Mouse (Mus musculus) stomach, embryonic 14.5 days (tissue): Measurements from ENCODE around the gene Tgtp2. TPM values are rescaled to one million over a fixed set of nuclear protein-coding genes. Genes with fewer than 3 reads are reported as not detected.
"Not testable (repeated sequence)": the region's sequence is repeated elsewhere in the genome, so short reads cannot be mapped to it uniquely, and the experiment has no call there.

Experiments used
- ATAC-seq: fragments of 200-750 bp; cut with Nextera tagmentation; 2 replicates; pipeline ENCODE4 v1.8.0; 2017; ENCODE audit warnings: low read depth, moderate TSS enrichment; ENCODE audit not compliant: insufficient number of reproducible peaks, insufficient read depth, low FRiP score
- H3K27ac ChIP-seq: fragments of 300-500 bp; sonication (generic); 2 replicates; pipeline ENCODE4 v1.5.1; 2014; ENCODE audit warnings: mild to moderate bottlenecking, low read length, moderate library complexity, mixed read lengths
- H3K27me3 ChIP-seq: fragments of 300-500 bp; sonication (generic); 2 replicates; pipeline ENCODE4 v1.6.1; 2014; ENCODE audit warnings: low read length, control low read depth, mixed read lengths; ENCODE audit not compliant: control insufficient read depth, insufficient read depth
- H3K36me3 ChIP-seq: fragments of 300-500 bp; sonication (generic); 2 replicates; pipeline ENCODE4 v1.6.1; 2014; ENCODE audit warnings: mild to moderate bottlenecking, control low read depth, low read length, moderate library complexity, mixed read lengths; ENCODE audit not compliant: control insufficient read depth, insufficient read depth
- H3K4me1 ChIP-seq: fragments of 300-500 bp; sonication (generic); 2 replicates; pipeline ENCODE4 v1.6.1; 2014; ENCODE audit warnings: low read length, control low read depth, mixed read lengths; ENCODE audit not compliant: control insufficient read depth, insufficient read depth
- H3K4me2 ChIP-seq: fragments of 300-500 bp; sonication (generic); replicated peaks from 2 replicates; pipeline ENCODE4 v1.6.1; 2014; ENCODE audit warnings: low read depth, low read length, control low read depth
- H3K4me3 ChIP-seq: fragments of 300-500 bp; sonication (generic); 2 replicates; pipeline ENCODE4 v1.5.1; 2014; ENCODE audit warnings: low read depth, low read length, control low read depth
- H3K9ac ChIP-seq: fragments of 300-500 bp; sonication (generic); replicated peaks from 2 replicates; pipeline ENCODE4 v1.6.1; 2014; ENCODE audit warnings: low read depth, mild to moderate bottlenecking, control low read depth, low read length, moderate library complexity, mixed read lengths
- H3K9me3 ChIP-seq: fragments of 300-500 bp; sonication (generic); 2 replicates; pipeline ENCODE4 v1.6.1; 2016; ENCODE audit warnings: low read depth, low read length, control low read depth; ENCODE audit not compliant: control insufficient read depth
- WGBS: fragments of 180-500 bp; shearing (Covaris S2); extraction: QIAGEN DNeasy Blood & Tissue Kit; methylation state at CpG from one replicate; pipeline ENCODE4 v1.1.7; 2014; 5-methylcytosine and 5-hydroxymethylcytosine counted together
- polyA plus RNA-seq: library from polyadenylated mRNA; unstranded; fragments of >200 nt; fragmentation: Nextera tagmentation; extraction: Ambion mirVana; gene quantifications from 2 replicates; pipeline ENCODE4 v1.2.1, GENCODE M21; 2014

Gene Tgtp2
- polyA plus RNA-seq: 0.10 TPM in 1 of 2 replicates, not detected in the other

DNA sequence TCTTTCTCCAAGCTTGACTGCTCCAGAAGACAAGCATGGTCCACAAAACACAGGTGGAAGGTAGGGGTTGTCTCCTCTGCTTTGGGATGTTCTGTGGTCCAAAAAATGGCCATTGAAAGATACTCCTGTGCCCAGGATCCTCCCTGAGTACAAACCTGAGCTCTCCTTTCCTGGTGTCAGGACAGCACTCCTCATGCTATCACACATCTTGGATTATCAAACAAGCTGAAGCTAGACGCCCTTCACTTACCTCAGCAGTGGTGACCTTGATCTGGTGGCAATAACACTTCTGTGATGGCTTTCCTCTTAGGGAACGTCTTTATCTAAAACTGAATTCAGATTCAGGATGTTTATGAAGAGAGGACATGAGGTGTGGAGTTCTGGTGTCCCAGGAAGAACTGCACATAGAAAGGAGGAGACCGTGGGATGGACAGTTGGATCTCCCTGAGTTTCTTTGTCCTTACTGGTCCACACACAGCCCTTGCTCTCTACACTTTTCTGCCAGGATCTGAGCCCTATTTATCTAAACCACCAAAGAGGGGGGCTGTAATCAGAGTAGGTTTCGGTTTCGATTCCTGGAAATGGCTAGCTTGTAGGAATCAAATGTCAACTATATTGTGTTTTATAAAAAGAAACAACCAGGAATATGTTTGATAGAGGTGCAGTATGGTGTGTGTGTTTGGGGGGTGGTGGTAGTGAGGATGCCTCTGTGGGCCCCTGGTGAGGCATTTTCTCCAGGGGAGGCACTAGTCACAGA, at the start of gene Tgtp2:
TSS of gene Tgtp2 (minus strand) at position 494 of the 757 bp plus-strand sequence.
- 74% methylated on average over 5 of the region's 5 CpGs for WGBS

DNA sequence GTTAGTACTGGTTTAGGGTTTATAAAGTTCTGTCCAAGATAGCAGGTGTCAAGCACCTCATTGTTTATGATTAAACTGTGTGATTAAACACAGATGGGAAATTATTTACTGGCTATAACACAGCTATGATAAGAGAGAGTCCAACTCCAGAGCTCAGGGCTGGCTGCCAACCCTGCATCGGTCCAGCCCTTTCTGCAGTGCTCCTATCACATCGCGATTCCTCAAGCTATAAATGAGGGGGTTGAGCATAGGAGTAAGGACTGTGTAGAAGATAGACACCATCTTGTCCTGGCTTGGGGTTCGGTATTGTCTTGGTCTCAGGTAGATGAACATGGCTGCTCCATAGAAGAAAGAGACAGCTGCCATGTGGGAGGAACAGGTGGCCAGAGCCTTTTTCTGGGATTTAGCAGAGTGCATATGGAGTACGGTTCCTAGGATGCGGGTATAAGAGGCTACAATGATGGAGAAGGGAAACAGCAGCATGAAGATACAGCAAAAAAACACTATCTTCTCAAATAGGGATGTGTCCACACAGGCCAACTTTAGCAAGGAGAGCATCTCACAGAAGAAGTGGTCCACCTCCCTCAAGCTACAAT, 48.7 kb upstream of the Tgtp2 start:
- 0 out of 2 replicates have a peak, but pooled peaks cover 3% of the 10 kb centered on the region for H3K4me1 ChIP-seq
- H3K9ac ChIP-seq: no peak overlapping the region
- no peak overlapping the region for H3K4me3 ChIP-seq
- no peaks in the 10 kb centered on the region for H3K27me3 ChIP-seq
- WGBS: 63% methylated on average over 6 of the region's 6 CpGs
- H3K4me2 ChIP-seq: no peak overlapping the region
- H3K9me3 ChIP-seq: no peaks in the 10 kb centered on the region
- H3K36me3 ChIP-seq: no peaks in the 10 kb centered on the region
- no peak for ATAC-seq
- no peak overlapping the region for H3K27ac ChIP-seq

More for the DNA sequence above, at the start of gene Tgtp2:
- not testable (repeated sequence) for H3K27me3 ChIP-seq, H3K9ac ChIP-seq, H3K36me3 ChIP-seq, H3K4me3 ChIP-seq, H3K9me3 ChIP-seq, ATAC-seq, H3K4me2 ChIP-seq, H3K27ac ChIP-seq, H3K4me1 ChIP-seq

DNA sequence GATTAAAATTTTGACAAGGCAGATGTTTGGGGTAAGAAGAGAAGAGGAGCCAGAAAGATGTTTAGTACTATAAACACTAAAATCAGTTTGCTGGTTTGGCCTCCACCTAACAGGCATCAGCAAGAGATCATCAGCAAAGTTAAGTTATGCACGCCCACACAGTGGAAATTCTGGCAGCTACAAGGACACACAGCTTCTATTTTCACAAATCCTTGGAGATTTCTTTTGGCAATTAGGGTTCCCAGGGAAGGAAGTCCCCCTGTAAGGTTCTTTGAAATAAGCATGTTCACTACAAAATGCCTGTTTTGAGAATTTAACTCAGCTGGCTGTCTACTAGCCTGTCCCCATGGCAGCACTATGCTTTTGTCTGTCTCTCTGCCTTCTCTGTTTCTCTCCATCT, 47.0 kb upstream of the Tgtp2 start:
- Histone ChIP-seq H3K4me3 (no peak overlapping the region), H3K36me3 (no peaks in the 10 kb centered on the region), H3K4me2 (no peak overlapping the region), H3K4me1 (0 out of 2 replicates have a peak, but pooled peaks cover 4% of the 10 kb centered on the region), H3K27ac (no peak overlapping the region), H3K9ac (no peak overlapping the region), H3K9me3 (no peaks in the 10 kb centered on the region), H3K27me3 (no peaks in the 10 kb centered on the region)
- ATAC-seq: no peak
- 69% methylated on average over 1 of the region's 1 CpGs for WGBS

DNA sequence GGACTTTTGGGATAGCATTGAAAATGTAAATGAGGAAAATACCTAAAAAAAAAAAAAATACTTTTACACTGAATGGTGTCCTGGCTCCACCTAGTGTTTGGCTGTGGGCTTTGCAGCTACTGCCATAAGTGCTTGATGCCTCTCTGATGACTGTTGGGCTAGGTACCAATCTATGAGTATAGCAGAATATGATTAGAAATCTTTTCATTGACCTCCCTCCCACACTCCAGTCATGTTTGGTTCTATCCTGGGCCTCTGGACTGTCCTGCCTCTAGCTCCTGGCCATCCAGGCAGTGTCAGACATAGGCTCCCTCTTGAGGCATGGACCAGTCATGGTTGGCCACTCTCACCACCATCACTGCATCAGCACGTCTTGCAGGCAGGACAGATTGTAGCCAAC, 44.8 kb upstream of the Tgtp2 start:
- no peak overlapping the region for H3K4me3 ChIP-seq
- H3K9me3 ChIP-seq: no peaks in the 10 kb centered on the region
- 0 out of 2 replicates have a peak, but pooled peaks cover 4% of the 10 kb centered on the region for H3K4me1 ChIP-seq
- 50% methylated on average over 1 of the region's 1 CpGs for WGBS
- H3K27me3 ChIP-seq: no peaks in the 10 kb centered on the region
- no peak; the same call in 1 of the 2 replicates for ATAC-seq
- no peak overlapping the region for H3K4me2 ChIP-seq
- no peak overlapping the region for H3K27ac ChIP-seq
- H3K36me3 ChIP-seq: no peaks in the 10 kb centered on the region
- H3K9ac ChIP-seq: no peak overlapping the region

DNA sequence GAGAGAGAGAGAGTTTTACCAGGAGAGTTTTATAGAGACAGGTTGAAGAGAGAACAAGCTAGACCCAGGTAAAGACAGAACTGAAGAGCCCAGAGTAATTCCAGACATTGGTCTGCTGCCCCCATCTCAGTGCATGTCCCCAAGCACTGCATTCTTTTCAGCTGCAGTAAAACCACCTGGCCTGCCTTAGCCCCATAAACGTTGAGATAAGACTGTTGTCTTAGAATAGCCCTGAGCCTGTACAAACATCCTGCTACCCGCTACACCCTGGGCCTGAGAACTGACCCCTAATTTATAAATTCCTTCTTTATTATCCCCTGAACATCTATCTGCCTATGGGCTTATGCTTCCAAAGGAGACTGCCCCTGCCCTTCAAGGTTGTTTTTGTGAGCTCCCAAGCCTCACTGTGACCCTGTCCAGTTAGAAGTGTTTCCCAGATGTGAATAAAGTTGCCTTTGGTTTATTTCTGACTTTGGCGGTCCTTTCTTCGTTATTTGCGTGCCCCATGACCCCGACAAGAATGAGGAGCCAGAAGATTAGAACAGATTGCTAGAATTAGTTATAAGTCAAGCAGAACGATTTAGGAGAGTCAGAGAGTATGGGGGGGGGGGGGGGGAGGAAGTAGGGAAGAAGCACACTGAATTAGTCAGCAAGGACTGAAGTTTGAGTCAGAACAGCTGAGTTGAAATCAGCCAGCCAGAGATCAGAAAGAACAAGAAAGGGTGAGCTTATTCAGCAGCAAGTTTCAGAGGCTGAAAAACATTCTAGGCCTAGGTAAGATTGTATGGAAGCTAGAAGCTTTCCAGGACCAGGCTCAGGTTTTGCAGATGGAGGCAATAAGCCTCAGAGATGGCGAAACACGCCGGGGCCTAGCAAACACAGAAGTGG, 43.9 kb upstream of the Tgtp2 start:
- no peak overlapping the region for H3K4me2 ChIP-seq
- no peaks in the 10 kb centered on the region for H3K9me3 ChIP-seq
- H3K27ac ChIP-seq: no peak overlapping the region
- H3K9ac ChIP-seq: no peak overlapping the region
- 47% methylated on average over 10 of the region's 10 CpGs for WGBS
- no peak overlapping the region for H3K4me3 ChIP-seq
- H3K4me1 ChIP-seq: 0 out of 2 replicates have a peak, but pooled peaks cover 4% of the 10 kb centered on the region
- H3K36me3 ChIP-seq: no peaks in the 10 kb centered on the region
- H3K27me3 ChIP-seq: no peaks in the 10 kb centered on the region
- ATAC-seq: no peak

DNA sequence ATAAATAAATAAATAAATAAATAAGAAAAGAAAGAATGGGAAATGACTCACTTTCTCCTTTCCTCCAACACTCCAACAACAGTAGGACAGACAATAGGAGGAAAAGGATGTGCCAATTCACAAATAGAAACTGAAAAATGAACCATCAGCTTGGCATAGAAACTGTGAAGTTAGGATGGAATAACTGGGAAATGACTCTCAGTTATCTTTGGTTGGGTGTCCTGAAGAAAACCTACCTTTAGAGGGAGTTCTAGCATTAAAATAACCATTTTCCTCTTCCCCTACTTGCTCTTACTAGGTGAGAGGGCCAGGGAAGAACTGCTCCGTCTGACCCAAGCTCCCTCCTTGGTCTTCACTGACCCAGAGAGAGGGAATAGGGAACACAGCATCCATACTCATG, 41.7 kb upstream of the Tgtp2 start:
- no peak overlapping the region for H3K4me3 ChIP-seq
- ATAC-seq: no peak
- H3K9ac ChIP-seq: no peak overlapping the region
- WGBS: 71% methylated on average over 1 of the region's 1 CpGs
- 0 out of 2 replicates have a peak, but pooled peaks cover 4% of the 10 kb centered on the region for H3K4me1 ChIP-seq
- H3K9me3 ChIP-seq: no peaks in the 10 kb centered on the region
- H3K27me3 ChIP-seq: no peaks in the 10 kb centered on the region
- H3K4me2 ChIP-seq: no peak overlapping the region
- H3K27ac ChIP-seq: no peak overlapping the region
- no peaks in the 10 kb centered on the region for H3K36me3 ChIP-seq

DNA sequence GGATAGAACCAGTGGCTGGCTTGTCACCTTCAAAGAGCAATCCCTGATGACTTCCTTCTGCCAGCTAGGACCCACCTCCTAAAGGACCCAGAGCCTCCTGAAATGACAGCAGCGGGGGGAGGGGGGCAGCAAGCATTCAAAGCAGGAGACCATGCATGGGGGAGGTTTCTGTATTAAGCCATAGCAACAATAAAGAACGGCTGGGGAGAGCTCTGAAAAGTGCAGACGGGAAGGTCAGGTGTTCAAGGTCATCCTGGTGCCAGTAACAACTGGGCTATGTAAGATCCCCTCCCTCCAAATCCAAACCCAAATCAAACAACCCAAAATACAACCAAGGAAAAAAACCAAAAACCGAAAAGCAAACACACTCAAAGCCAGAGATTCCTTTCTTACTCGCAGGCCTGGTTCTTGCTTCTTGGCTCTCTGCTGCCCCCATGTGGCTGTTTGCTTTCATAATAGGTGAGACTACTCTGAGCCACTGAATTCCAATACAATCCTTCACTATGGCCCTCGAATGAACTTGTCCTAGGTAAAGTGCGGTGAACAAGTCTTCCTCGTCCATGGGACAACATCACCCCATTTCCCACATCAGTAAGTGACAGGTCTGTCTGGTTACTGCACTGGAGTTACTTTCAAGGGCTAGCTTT, 39.2 kb upstream of the Tgtp2 start:
- 12% methylated on average over 8 of the region's 8 CpGs for WGBS
- ATAC-seq: peak; percentile 50; the same call in 1 of the 2 replicates
- Histone ChIP-seq H3K9me3 (no peaks in the 10 kb centered on the region), H3K4me3 (no peak overlapping the region), H3K4me2 (no peak overlapping the region), H3K27me3 (no peaks in the 10 kb centered on the region), H3K36me3 (no peaks in the 10 kb centered on the region), H3K9ac (no peak overlapping the region), H3K4me1 (0 out of 2 replicates have a peak, but pooled peaks cover 4% of the 10 kb centered on the region), H3K27ac (no peak overlapping the region)

DNA sequence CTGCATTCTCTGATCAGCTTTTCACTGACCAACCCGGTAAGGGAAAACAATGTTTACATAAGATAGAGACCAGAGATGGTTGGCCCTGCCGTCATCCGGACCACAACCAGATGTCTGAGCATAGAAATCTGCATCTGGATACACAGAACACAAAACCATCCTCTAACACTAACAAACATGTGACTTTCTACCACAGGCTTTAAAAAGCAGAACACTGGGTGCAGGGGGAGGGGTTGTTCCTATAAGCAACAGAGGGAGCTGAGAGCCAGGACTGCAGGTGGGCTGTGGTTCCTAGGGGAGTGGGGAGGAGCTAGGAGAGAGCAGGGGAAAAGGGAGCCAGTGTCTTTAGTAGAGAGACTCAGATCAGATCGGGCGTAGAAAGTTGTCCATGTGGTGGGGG, 37.5 kb upstream of the Tgtp2 start:
- Histone ChIP-seq H3K9ac (no peak overlapping the region), H3K4me3 (no peak overlapping the region), H3K27ac (no peak overlapping the region), H3K27me3 (no peaks in the 10 kb centered on the region), H3K4me2 (no peak overlapping the region), H3K36me3 (no peaks in the 10 kb centered on the region), H3K4me1 (no peaks in the 10 kb centered on the region), H3K9me3 (no peaks in the 10 kb centered on the region)
- 33% methylated on average over 5 of the region's 5 CpGs for WGBS
- ATAC-seq: no peak
